Mouse (Mus musculus) megakaryocyte, embryonic 14.5 days (primary cell): ENCODE results near the gene Reep6.

Source experiments
- FLI1 ChIP-seq: IDR thresholded peaks from 2 replicates; pipeline ENCODE4 v1.6.1; 2012; ENCODE audit warnings: low read length, inconsistent platforms, mixed read lengths
- GATA1 ChIP-seq: IDR thresholded peaks from 3 replicates; pipeline ENCODE4 v1.6.1; 2012; ENCODE audit warnings: mixed read lengths, low read length, inconsistent platforms, borderline replicate concordance

- TF ChIP-seq GATA1 = no peak
- TF ChIP-seq FLI1 = no peak
Observed at GRCm38 (mm10) chr10:80288657-80289056, 41.1 kb upstream of the Reep6 start.
